Mouse (Mus musculus): Measurements from ENCODE around the gene Coch. TPM values are rescaled to one million over a fixed set of nuclear protein-coding genes. Genes with fewer than 3 reads are reported as not detected.
"Not testable (repeated sequence)": the region's sequence is repeated elsewhere in the genome, so short reads cannot be mapped to it uniquely, and the experiment has no call there.

The Coch gene
- total RNA-seq (2018; cell fraction: chromatin; rRNA removed), result 1 to 10 TPM in 1 of 26 experiments, under 1 TPM in 1, not detected in 24; 0.60 to 3.6 TPM
- 1 to 10 TPM in 1 of 26 experiments, under 1 TPM in 14, not detected in 11; 0.03 to 1.9 (median 0.42) TPM for total RNA-seq (2018; cell fraction: cytosol; rRNA removed)
- 1 to 10 TPM in 2 of 26 experiments, under 1 TPM in 14, not detected in 10; 0.20 to 3.2 (median 0.52) TPM for total RNA-seq (2018; cell fraction: nucleus; rRNA removed)
- 0.11 TPM in 1 of 3 replicates, not detected in the others for polyA plus RNA-seq (2018)

DNA sequence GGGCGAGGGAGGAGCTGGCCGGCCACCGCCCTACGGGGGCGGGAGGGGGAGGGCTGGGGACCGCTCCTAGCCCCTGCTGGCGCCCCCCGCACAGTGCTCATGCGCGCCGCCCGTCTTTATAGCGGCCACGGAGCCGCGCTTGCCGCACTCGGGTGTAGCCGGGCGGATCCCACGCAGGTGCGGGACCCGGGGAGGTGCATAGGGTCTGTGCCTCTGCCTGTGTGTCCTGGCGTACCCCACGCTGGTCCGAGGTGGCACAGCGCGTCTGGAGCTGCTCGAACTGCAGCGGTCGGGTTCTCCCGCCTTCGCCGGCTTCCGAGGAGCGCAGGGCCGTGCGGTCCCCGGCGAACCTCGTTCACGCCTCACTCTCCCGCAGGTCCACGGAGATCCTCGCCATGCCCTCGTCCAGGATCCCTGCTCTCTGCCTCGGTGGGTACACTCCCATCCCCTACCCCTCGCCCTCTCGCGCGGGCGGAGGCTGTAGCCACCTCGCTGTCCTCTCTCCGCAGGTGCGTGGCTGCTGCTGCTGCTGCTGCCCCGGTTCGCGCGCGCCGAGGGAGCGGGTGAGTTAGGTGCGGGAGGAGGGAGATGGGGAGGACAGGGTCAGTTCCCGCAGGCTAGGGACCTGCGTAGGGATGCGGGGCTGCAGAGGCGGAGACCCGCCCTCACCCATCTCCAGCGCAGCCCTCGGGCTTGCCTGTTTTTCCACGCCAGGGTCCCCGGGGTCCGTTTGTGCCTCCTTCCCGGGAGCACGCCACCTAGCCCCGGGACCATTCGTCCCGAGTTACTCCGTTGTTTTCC, at the start of gene Coch:
TSS of gene Coch (plus strand) at position 113 of the 801 bp plus-strand sequence.
- WGBS (ENCODE audit: missing documents), result 3% methylated on average over 74 of the region's 79 CpGs
- no peak within 1 kb of the TSS for H3K27ac ChIP-seq
- no peaks in the 10 kb centered on the region for H3K36me3 ChIP-seq (ENCODE audit: inconsistent target)
- H3K79me2 ChIP-seq (ENCODE audit: inconsistent target), result no peaks in the 10 kb centered on the region
- H3K4me3 ChIP-seq (ENCODE audit: inconsistent target), result peak within 1 kb of the TSS; percentile 10; the same call in 1 of the 2 replicates

DNA sequence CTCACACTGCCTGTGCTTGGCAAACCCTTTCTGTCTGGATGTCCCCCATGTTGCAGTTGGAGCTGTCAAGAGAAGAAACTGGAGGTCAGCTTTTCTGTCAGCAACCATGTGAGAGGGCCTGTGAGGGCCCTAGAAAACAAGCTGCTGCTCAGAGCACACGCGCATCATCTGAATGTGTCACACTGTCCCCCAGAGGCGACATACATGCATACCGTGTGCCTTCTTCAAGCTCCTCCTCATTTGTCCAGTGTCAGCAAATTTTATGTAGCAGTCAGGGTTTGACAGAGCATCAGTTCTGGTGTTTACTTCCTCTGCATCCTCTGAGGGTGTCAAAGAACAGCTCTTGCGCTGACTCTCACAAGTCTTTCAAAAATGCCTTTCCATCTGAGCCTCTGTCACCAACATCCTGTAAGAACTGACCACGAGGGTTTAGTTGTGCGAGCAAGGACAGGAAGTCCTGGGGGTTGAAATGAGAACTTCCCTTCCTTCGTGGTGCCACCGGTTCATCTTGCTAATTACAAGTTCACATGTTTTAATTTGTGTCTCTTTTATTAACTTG, 49.7 kb upstream of the Coch start:
- H3K4me3 ChIP-seq (ENCODE audit: inconsistent target), result no peak overlapping the region
- no peaks in the 10 kb centered on the region for H3K36me3 ChIP-seq (ENCODE audit: inconsistent target)
- H3K79me2 ChIP-seq (ENCODE audit: inconsistent target), result no peaks in the 10 kb centered on the region
- 31% methylated on average over 7 of the region's 9 CpGs for WGBS (ENCODE audit: missing documents)
- H3K27ac ChIP-seq, result no peak overlapping the region

GRCm38 (mm10) chr12:51555041-51555440, 38.1 kb upstream of the Coch start:
- no peaks in the 10 kb centered on the region for H3K79me2 ChIP-seq (ENCODE audit: inconsistent target)
- WGBS (ENCODE audit: missing documents), result 91% methylated on average over 1 of the region's 1 CpGs
- no peaks in the 10 kb centered on the region for H3K36me3 ChIP-seq (ENCODE audit: inconsistent target)
- no peak overlapping the region for H3K27ac ChIP-seq
- no peak overlapping the region for H3K4me3 ChIP-seq (ENCODE audit: inconsistent target)

- Histone ChIP-seq H3K79me2 (ENCODE audit: inconsistent target) (no peaks in the 10 kb centered on the region), H3K27ac (no peak overlapping the region), H3K36me3 (ENCODE audit: inconsistent target) (no peaks in the 10 kb centered on the region), H3K4me3 (ENCODE audit: inconsistent target) (no peak overlapping the region)
- 78% methylated on average over 9 of the region's 9 CpGs for WGBS (ENCODE audit: missing documents)
Measured at GRCm38 (mm10) chr12:51561416-51561815, 31.7 kb upstream of the Coch start.

GRCm38 (mm10) chr12:51567225-51567624, 25.9 kb upstream of the Coch start:
- H3K27ac ChIP-seq, result no peak overlapping the region
- 79% methylated on average over 7 of the region's 7 CpGs for WGBS (ENCODE audit: missing documents)
- H3K4me3 ChIP-seq (ENCODE audit: inconsistent target), result no peak overlapping the region
- no peaks in the 10 kb centered on the region for H3K36me3 ChIP-seq (ENCODE audit: inconsistent target)
- no peaks in the 10 kb centered on the region for H3K79me2 ChIP-seq (ENCODE audit: inconsistent target)

DNA sequence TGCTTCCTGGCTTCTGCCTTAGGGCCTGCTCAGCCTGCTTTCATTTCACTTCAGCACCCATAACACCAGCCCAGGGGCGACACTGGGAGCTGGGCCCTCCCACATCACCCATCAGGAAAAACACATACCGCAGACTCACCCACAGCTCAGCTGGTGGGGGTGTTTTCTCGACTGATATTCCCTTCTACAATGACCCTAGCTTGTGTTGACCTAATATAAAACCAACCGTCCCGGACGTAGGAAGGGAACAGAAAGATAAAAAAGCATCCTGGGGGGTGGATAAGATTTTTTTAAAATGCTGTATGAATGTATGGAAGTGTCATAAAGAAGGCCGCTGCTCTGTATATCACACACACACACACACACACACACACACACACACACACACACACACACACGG, 23.7 kb upstream of the Coch start:
- H3K27ac ChIP-seq, result no peak overlapping the region
- no peaks in the 10 kb centered on the region for H3K36me3 ChIP-seq (ENCODE audit: inconsistent target)
- no peaks in the 10 kb centered on the region for H3K79me2 ChIP-seq (ENCODE audit: inconsistent target)
- 68% methylated on average over 5 of the region's 8 CpGs for WGBS (ENCODE audit: missing documents)
- no peak overlapping the region for H3K4me3 ChIP-seq (ENCODE audit: inconsistent target)

DNA sequence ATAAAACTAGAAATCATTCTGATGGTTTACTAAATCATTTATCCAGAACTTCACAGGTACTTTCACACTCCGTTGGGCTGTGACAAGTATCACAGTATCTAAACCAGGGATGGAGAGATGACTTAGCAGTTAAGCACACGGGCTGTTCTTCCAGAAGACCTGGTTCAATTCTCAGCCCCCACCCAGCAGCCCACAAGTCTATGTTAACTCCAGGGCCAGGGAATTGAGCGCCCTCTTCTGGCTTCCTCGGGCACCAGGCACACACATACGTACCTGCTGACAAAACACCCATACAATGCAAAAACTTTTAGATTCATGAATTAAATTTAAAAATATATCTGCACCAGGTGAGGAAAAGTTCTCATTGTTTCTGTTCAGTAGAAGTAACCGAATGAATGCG, 23.2 kb upstream of the Coch start:
- no peak overlapping the region for H3K4me3 ChIP-seq (ENCODE audit: inconsistent target)
- no peaks in the 10 kb centered on the region for H3K79me2 ChIP-seq (ENCODE audit: inconsistent target)
- WGBS (ENCODE audit: missing documents), result 74% methylated on average over 7 of the region's 7 CpGs
- no peaks in the 10 kb centered on the region for H3K36me3 ChIP-seq (ENCODE audit: inconsistent target)
- H3K27ac ChIP-seq, result no peak overlapping the region

- H3K79me2 ChIP-seq (ENCODE audit: inconsistent target), result no peaks in the 10 kb centered on the region
- no peak overlapping the region for H3K4me3 ChIP-seq (ENCODE audit: inconsistent target)
- 57% methylated on average over 4 of the region's 4 CpGs for WGBS (ENCODE audit: missing documents)
- no peak overlapping the region for H3K27ac ChIP-seq
- no peaks in the 10 kb centered on the region for H3K36me3 ChIP-seq (ENCODE audit: inconsistent target)
Measured at GRCm38 (mm10) chr12:51572651-51573050, 20.5 kb upstream of the Coch start.

GRCm38 (mm10) chr12:51577816-51578215, 15.3 kb upstream of the Coch start:
- 92% methylated on average over 1 of the region's 2 CpGs for whole genome bisulfite sequencing (ENCODE audit: missing documents)
- not testable (repeated sequence) for H3K4me3 ChIP-seq (ENCODE audit: inconsistent target); H3K27ac ChIP-seq; H3K36me3 ChIP-seq (ENCODE audit: inconsistent target); H3K79me2 ChIP-seq (ENCODE audit: inconsistent target)

GRCm38 (mm10) chr12:51589263-51589662, 3.9 kb upstream of the Coch start:
- Histone ChIP-seq H3K79me2 (ENCODE audit: inconsistent target) (no peaks in the 10 kb centered on the region), H3K36me3 (ENCODE audit: inconsistent target) (no peaks in the 10 kb centered on the region), H3K4me3 (ENCODE audit: inconsistent target) (no peak overlapping the region), H3K27ac (no peak overlapping the region)
- WGBS (ENCODE audit: missing documents), result 86% methylated on average over 5 of the region's 5 CpGs

DNA sequence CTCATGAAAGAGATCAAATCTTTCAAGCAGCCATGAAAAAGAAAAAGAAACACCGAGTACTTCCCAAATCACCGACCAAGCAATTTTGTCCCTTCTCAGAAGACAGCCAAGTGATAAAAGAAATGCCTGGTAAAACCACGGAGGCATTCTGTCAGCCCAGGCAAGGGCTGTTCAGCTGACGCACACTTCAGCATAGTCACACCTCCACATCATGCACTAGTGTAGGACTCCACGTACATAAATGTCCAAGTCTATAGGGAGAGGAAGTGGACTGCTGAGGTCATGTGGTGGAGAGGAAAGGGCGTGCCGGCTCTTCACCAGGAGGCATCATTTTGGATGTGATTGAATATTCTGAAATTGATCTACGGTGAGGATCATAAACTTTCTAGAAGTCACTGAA, 1.2 kb upstream of the Coch start:
- WGBS (ENCODE audit: missing documents), result 63% methylated on average over 8 of the region's 8 CpGs
- H3K4me3 ChIP-seq (ENCODE audit: inconsistent target), result no peak overlapping the region
- no peaks in the 10 kb centered on the region for H3K36me3 ChIP-seq (ENCODE audit: inconsistent target)
- H3K27ac ChIP-seq, result no peak overlapping the region
- no peaks in the 10 kb centered on the region for H3K79me2 ChIP-seq (ENCODE audit: inconsistent target)

- Histone ChIP-seq H3K4me3 (ENCODE audit: inconsistent target) (no peak overlapping the region), H3K27ac (no peak overlapping the region), H3K79me2 (ENCODE audit: inconsistent target) (no peaks in the 10 kb centered on the region), H3K36me3 (ENCODE audit: inconsistent target) (no peaks in the 10 kb centered on the region)
- 6% methylated on average over 16 of the region's 21 CpGs for WGBS (ENCODE audit: missing documents)
Measured at GRCm38 (mm10) chr12:51592888-51593228, 283 bp upstream of the Coch start.

DNA sequence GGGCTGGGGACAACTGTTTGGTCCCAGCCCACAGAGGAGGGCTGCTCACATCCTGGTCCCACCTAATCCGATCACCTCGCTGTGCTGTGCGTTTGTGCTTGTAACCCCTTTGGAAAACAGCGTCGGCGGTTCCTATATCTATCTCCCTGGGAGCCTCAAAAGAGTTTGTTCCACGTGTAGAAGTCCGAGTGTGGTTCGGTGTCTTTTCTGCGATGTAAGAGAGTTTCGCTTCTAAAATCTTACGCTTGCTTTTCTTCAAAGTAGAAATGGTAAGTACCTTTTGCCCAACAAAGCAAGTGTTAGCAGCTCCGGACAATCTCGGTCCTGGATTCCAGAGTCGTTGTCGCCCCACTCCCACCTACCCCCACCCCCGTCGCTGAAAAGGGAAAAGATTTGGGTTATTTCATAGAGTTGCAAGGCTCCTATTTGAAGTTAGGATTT, 909 bp downstream of the Coch start:
- peak overlapping the region; percentile 10; the same call in 1 of the 2 replicates for H3K4me3 ChIP-seq (ENCODE audit: inconsistent target)
- H3K27ac ChIP-seq, result no peak overlapping the region
- no peaks in the 10 kb centered on the region for H3K36me3 ChIP-seq (ENCODE audit: inconsistent target)
- no peaks in the 10 kb centered on the region for H3K79me2 ChIP-seq (ENCODE audit: inconsistent target)
- 7% methylated on average over 18 of the region's 18 CpGs for WGBS (ENCODE audit: missing documents)

GRCm38 (mm10) chr12:51603306-51603705, 10.2 kb downstream of the Coch start:
- 94% methylated on average over 10 of the region's 10 CpGs for WGBS (ENCODE audit: missing documents)
- no peak overlapping the region for H3K4me3 ChIP-seq (ENCODE audit: inconsistent target)
- H3K27ac ChIP-seq, result no peak overlapping the region
- H3K79me2 ChIP-seq (ENCODE audit: inconsistent target), result no peaks in the 10 kb centered on the region
- no peaks in the 10 kb centered on the region for H3K36me3 ChIP-seq (ENCODE audit: inconsistent target)

GRCm38 (mm10) chr12:51606138-51606537, 13.0 kb downstream of the Coch start:
- H3K27ac ChIP-seq, result no peak overlapping the region
- H3K79me2 ChIP-seq (ENCODE audit: inconsistent target), result no peaks in the 10 kb centered on the region
- WGBS (ENCODE audit: missing documents), result 84% methylated on average over 4 of the region's 4 CpGs
- peaks cover 17% of the 10 kb centered on the region; the same call in 1 of the 2 replicates for H3K36me3 ChIP-seq (ENCODE audit: inconsistent target)
- H3K4me3 ChIP-seq (ENCODE audit: inconsistent target), result no peak overlapping the region
